Mouse (Mus musculus) right cerebral cortex, postnatal 14 days (tissue): Measurements from ENCODE around the gene Prkce.

ENCODE experiments used
- DNase-seq: peaks from one replicate; pipeline ENCODE4 v3.0.0; 2022

Gene Prkce

GRCm38 (mm10) chr17:86662301-86662700 lies 494.7 kb downstream of the Prkce start:
- DNase-seq, result no peak

- DNase-seq, result no peak
Measured at GRCm38 (mm10) chr17:86663471-86663870, 495.9 kb downstream of the Prkce start.

GRCm38 (mm10) chr17:86667836-86668600 lies 500.4 kb downstream of the Prkce start:
- no peak for DNase-seq

GRCm38 (mm10) chr17:86669641-86670373 lies 502.2 kb downstream of the Prkce start:
- DNase-seq, result no peak

GRCm38 (mm10) chr17:86670731-86671130 lies 503.1 kb downstream of the Prkce start:
- no peak for DNase-seq

GRCm38 (mm10) chr17:86674971-86675370 lies 507.4 kb downstream of the Prkce start:
- no peak for DNase-seq

GRCm38 (mm10) chr17:86676336-86676735 lies 508.8 kb downstream of the Prkce start:
- no peak for DNase-seq

GRCm38 (mm10) chr17:86676909-86677308 lies 509.3 kb downstream of the Prkce start:
- no peak for DNase-seq

GRCm38 (mm10) chr17:86685263-86685662 lies 517.7 kb downstream of the Prkce start:
- DNase-seq, result no peak

GRCm38 (mm10) chr17:86687021-86687420 lies 519.4 kb downstream of the Prkce start:
- no peak for DNase-seq

- no peak for DNase-seq
Measured at GRCm38 (mm10) chr17:86690871-86691390, 523.3 kb downstream of the Prkce start.

GRCm38 (mm10) chr17:86697751-86698150 lies 530.2 kb downstream of the Prkce start:
- DNase-seq, result no peak

GRCm38 (mm10) chr17:86703336-86703735 lies 535.8 kb downstream of the Prkce start:
- no peak for DNase-seq

GRCm38 (mm10) chr17:86705236-86705635 lies 537.7 kb downstream of the Prkce start:
- DNase-seq, result no peak

GRCm38 (mm10) chr17:86706467-86706866 lies 538.9 kb downstream of the Prkce start:
- no peak for DNase-seq
